Mouse (Mus musculus): ENCODE data around the gene Syt16.

GRCm38 (mm10) chr12:74144385-74144784, 146.9 kb downstream of the Syt16 start:
- no peak for TF ChIP-seq CEBPB (IDR thresholded peaks at IDR 0.05; ENCODE audit: insufficient read depth, poor library complexity, severe bottlenecking)
- TF ChIP-seq POLR2A (IDR thresholded peaks at IDR 0.05; ENCODE audit: insufficient read length, low read depth) = no peak
- TF ChIP-seq MAX (IDR thresholded peaks at IDR 0.05; ENCODE audit: low read depth) = no peak
- no peak for TF ChIP-seq USF1 (IDR thresholded peaks at IDR 0.05; ENCODE audit: low read depth)
- TF ChIP-seq TCF12 (IDR thresholded peaks at IDR 0.05; ENCODE audit: insufficient read depth, poor library complexity, severe bottlenecking) = no peak
- no peak for TF ChIP-seq SRF (IDR thresholded peaks at IDR 0.05; ENCODE audit: control insufficient read depth, insufficient read length, low read depth)
